Mouse (Mus musculus): ENCODE measurements at regions not wholly inside any gene's neighbourhood (a gene's known extent, or its start where the extent isn't known, plus 50 kb on each side); places are given as distances from the start of the nearest gene placed in this dataset.

- Histone ChIP-seq H3K27me3 (ENCODE audit: control insufficient read depth, insufficient read depth, low read length) (no peaks in the 10 kb centered on the region), H3K27ac (ENCODE audit: control insufficient read depth, insufficient read depth, low read depth, low read length) (no peak overlapping the region), H3K4me3 (ENCODE audit: control insufficient read depth, low read depth, low read length) (no peak overlapping the region), H3K4me1 (ENCODE audit: control insufficient read depth, insufficient read depth, low read length) (no peaks in the 10 kb centered on the region), H3K36me3 (ENCODE audit: control insufficient read depth, insufficient read depth, low read length) (no peaks in the 10 kb centered on the region)
- TF ChIP-seq CTCF (IDR thresholded peaks at IDR 0.05; ENCODE audit: control insufficient read depth, insufficient read depth, insufficient replicate concordance, low read depth, low read length): no peak
- no peak for TF ChIP-seq POLR2A (IDR thresholded peaks at IDR 0.05; ENCODE audit: control insufficient read depth, low read depth, low read length)
These were observed 92.3 kb downstream of the Tes start for GRCm38 (mm10) chr6:17157270-17157669.

GRCm38 (mm10) chr6:17169971-17170781 lies 105.2 kb downstream of the Tes start:
- peak overlapping the region; percentile 54 for H3K27ac ChIP-seq (ENCODE audit: control insufficient read depth, insufficient read depth, low read depth, low read length)
- peak overlapping the region; percentile 34 for H3K4me3 ChIP-seq (ENCODE audit: control insufficient read depth, low read depth, low read length)
- H3K36me3 ChIP-seq (ENCODE audit: control insufficient read depth, insufficient read depth, low read length): no peaks in the 10 kb centered on the region
- no peaks in the 10 kb centered on the region; the same call in 1 of the 2 replicates for H3K4me1 ChIP-seq (ENCODE audit: control insufficient read depth, insufficient read depth, low read length)
- TF ChIP-seq CTCF (IDR thresholded peaks at IDR 0.05; ENCODE audit: control insufficient read depth, insufficient read depth, insufficient replicate concordance, low read depth, low read length): no peak
- TF ChIP-seq POLR2A (IDR thresholded peaks at IDR 0.05; ENCODE audit: control insufficient read depth, low read depth, low read length): no peak
- no peaks in the 10 kb centered on the region for H3K27me3 ChIP-seq (ENCODE audit: control insufficient read depth, insufficient read depth, low read length)

- H3K4me1 ChIP-seq (ENCODE audit: control insufficient read depth, insufficient read depth, low read length): no peaks in the 10 kb centered on the region; the same call in 1 of the 2 replicates
- no peaks in the 10 kb centered on the region for H3K36me3 ChIP-seq (ENCODE audit: control insufficient read depth, insufficient read depth, low read length)
- TF ChIP-seq POLR2A (IDR thresholded peaks at IDR 0.05; ENCODE audit: control insufficient read depth, low read depth, low read length) (no peak), CTCF (IDR thresholded peaks at IDR 0.05; ENCODE audit: control insufficient read depth, insufficient read depth, insufficient replicate concordance, low read depth, low read length) (no peak)
- H3K27me3 ChIP-seq (ENCODE audit: control insufficient read depth, insufficient read depth, low read length): no peaks in the 10 kb centered on the region
- H3K4me3 ChIP-seq (ENCODE audit: control insufficient read depth, low read depth, low read length): no peak overlapping the region
- H3K27ac ChIP-seq (ENCODE audit: control insufficient read depth, insufficient read depth, low read depth, low read length): peak overlapping the region; percentile 23
These were observed 105.9 kb downstream of the Tes start for GRCm38 (mm10) chr6:17170782-17171272.

GRCm38 (mm10) chr6:17171273-17172011 lies 106.5 kb downstream of the Tes start:
- TF ChIP-seq POLR2A (IDR thresholded peaks at IDR 0.05; ENCODE audit: control insufficient read depth, low read depth, low read length) (no peak), CTCF (IDR thresholded peaks at IDR 0.05; ENCODE audit: control insufficient read depth, insufficient read depth, insufficient replicate concordance, low read depth, low read length) (no peak)
- Histone ChIP-seq H3K27ac (ENCODE audit: control insufficient read depth, insufficient read depth, low read depth, low read length) (peak overlapping the region; percentile 43), H3K4me3 (ENCODE audit: control insufficient read depth, low read depth, low read length) (no peak overlapping the region), H3K36me3 (ENCODE audit: control insufficient read depth, insufficient read depth, low read length) (no peaks in the 10 kb centered on the region), H3K4me1 (ENCODE audit: control insufficient read depth, insufficient read depth, low read length) (no peaks in the 10 kb centered on the region; the same call in none of the 2 replicates), H3K27me3 (ENCODE audit: control insufficient read depth, insufficient read depth, low read length) (no peaks in the 10 kb centered on the region)

GRCm38 (mm10) chr6:17172050-17172449 lies 107.1 kb downstream of the Tes start:
- TF ChIP-seq POLR2A (IDR thresholded peaks at IDR 0.05; ENCODE audit: control insufficient read depth, low read depth, low read length) (no peak), CTCF (IDR thresholded peaks at IDR 0.05; ENCODE audit: control insufficient read depth, insufficient read depth, insufficient replicate concordance, low read depth, low read length) (no peak)
- Histone ChIP-seq H3K4me1 (ENCODE audit: control insufficient read depth, insufficient read depth, low read length) (no peaks in the 10 kb centered on the region; the same call in none of the 2 replicates), H3K27me3 (ENCODE audit: control insufficient read depth, insufficient read depth, low read length) (no peaks in the 10 kb centered on the region), H3K27ac (ENCODE audit: control insufficient read depth, insufficient read depth, low read depth, low read length) (no peak overlapping the region), H3K4me3 (ENCODE audit: control insufficient read depth, low read depth, low read length) (no peak overlapping the region), H3K36me3 (ENCODE audit: control insufficient read depth, insufficient read depth, low read length) (no peaks in the 10 kb centered on the region)

- H3K4me1 ChIP-seq (ENCODE audit: control insufficient read depth, insufficient read depth, low read length): no peaks in the 10 kb centered on the region; the same call in 1 of the 2 replicates
- peak overlapping the region; percentile 81 for H3K27ac ChIP-seq (ENCODE audit: control insufficient read depth, insufficient read depth, low read depth, low read length)
- H3K36me3 ChIP-seq (ENCODE audit: control insufficient read depth, insufficient read depth, low read length): no peaks in the 10 kb centered on the region
- no peak overlapping the region for H3K4me3 ChIP-seq (ENCODE audit: control insufficient read depth, low read depth, low read length)
- H3K27me3 ChIP-seq (ENCODE audit: control insufficient read depth, insufficient read depth, low read length): no peaks in the 10 kb centered on the region
- no peak for TF ChIP-seq POLR2A (IDR thresholded peaks at IDR 0.05; ENCODE audit: control insufficient read depth, low read depth, low read length)
- TF ChIP-seq CTCF (IDR thresholded peaks at IDR 0.05; ENCODE audit: control insufficient read depth, insufficient read depth, insufficient replicate concordance, low read depth, low read length): no peak
These were observed 103.8 kb upstream of the Cav2 start for GRCm38 (mm10) chr6:17177153-17177552.

- TF ChIP-seq POLR2A (IDR thresholded peaks at IDR 0.05; ENCODE audit: control insufficient read depth, low read depth, low read length) (no peak), CTCF (IDR thresholded peaks at IDR 0.05; ENCODE audit: control insufficient read depth, insufficient read depth, insufficient replicate concordance, low read depth, low read length) (no peak)
- H3K4me1 ChIP-seq (ENCODE audit: control insufficient read depth, insufficient read depth, low read length): no peaks in the 10 kb centered on the region; the same call in 1 of the 2 replicates
- H3K27me3 ChIP-seq (ENCODE audit: control insufficient read depth, insufficient read depth, low read length): no peaks in the 10 kb centered on the region
- H3K4me3 ChIP-seq (ENCODE audit: control insufficient read depth, low read depth, low read length): no peak overlapping the region
- H3K36me3 ChIP-seq (ENCODE audit: control insufficient read depth, insufficient read depth, low read length): no peaks in the 10 kb centered on the region
- H3K27ac ChIP-seq (ENCODE audit: control insufficient read depth, insufficient read depth, low read depth, low read length): no peak overlapping the region
These were observed 101.5 kb upstream of the Cav2 start for GRCm38 (mm10) chr6:17179476-17179875.
